Mouse (Mus musculus) heart, adult 11 months (tissue): ENCODE measurements around the gene Eef1e1.
"Not testable (repeated sequence)": the region's sequence is repeated elsewhere in the genome, so short reads cannot be mapped to it uniquely, and the experiment has no call there.

ENCODE experiments used
- DNase-seq: peaks from one replicate; pipeline ENCODE4 v3.0.0; 2022

Gene Eef1e1

GRCm38 (mm10) chr13:38658528-38659280, at the start of gene Eef1e1:
Gene Eef1e1 (minus strand): TSS chr13:38659058.
- peak; percentile 100 for DNase-seq

GRCm38 (mm10) chr13:38690845-38691244, 32.0 kb upstream of the Eef1e1 start:
- peak; percentile 22 for DNase-seq

GRCm38 (mm10) chr13:38690028-38690427, 31.2 kb upstream of the Eef1e1 start:
- DNase-seq = peak; percentile 61

- peak; percentile 78 for DNase-seq
Observed at GRCm38 (mm10) chr13:38688761-38689160, 29.9 kb upstream of the Eef1e1 start.

GRCm38 (mm10) chr13:38672336-38672735, 13.5 kb upstream of the Eef1e1 start:
- no peak for DNase-seq

GRCm38 (mm10) chr13:38671451-38671850, 12.6 kb upstream of the Eef1e1 start:
- not testable (repeated sequence) for DNase-seq

GRCm38 (mm10) chr13:38670051-38670450, 11.2 kb upstream of the Eef1e1 start:
- DNase-seq = no peak

- DNase-seq = peak; percentile 88
Observed at GRCm38 (mm10) chr13:38668514-38668913, 9.7 kb upstream of the Eef1e1 start.

- no peak for DNase-seq
Observed at GRCm38 (mm10) chr13:38664753-38665152, 5.9 kb upstream of the Eef1e1 start.

- DNase-seq = peak; percentile 90
Observed at GRCm38 (mm10) chr13:38659524-38660136, 772 bp upstream of the Eef1e1 start.

GRCm38 (mm10) chr13:38657865-38658264, 993 bp downstream of the Eef1e1 start:
- DNase-seq = no peak

- no peak for DNase-seq
Observed at GRCm38 (mm10) chr13:38650292-38650691, 8.6 kb downstream of the Eef1e1 start.

GRCm38 (mm10) chr13:38649069-38649468, 9.8 kb downstream of the Eef1e1 start:
- no peak for DNase-seq

GRCm38 (mm10) chr13:38641414-38641813, 17.4 kb downstream of the Eef1e1 start:
- DNase-seq = no peak

GRCm38 (mm10) chr13:38640961-38641360, 17.9 kb downstream of the Eef1e1 start:
- no peak for DNase-seq

- DNase-seq = no peak
Observed at GRCm38 (mm10) chr13:38638694-38639093, 20.2 kb downstream of the Eef1e1 start.

- DNase-seq = peak; percentile 99
Observed at GRCm38 (mm10) chr13:38634800-38635269, 24.0 kb downstream of the Eef1e1 start, which contains the start of gene Bloc1s5. Gene Bloc1s5 (minus strand): TSS chr13:38635109.

GRCm38 (mm10) chr13:38634256-38634799, 24.5 kb downstream of the Eef1e1 start:
- DNase-seq = no peak

GRCm38 (mm10) chr13:38633287-38634000, 25.4 kb downstream of the Eef1e1 start:
- DNase-seq = no peak

GRCm38 (mm10) chr13:38632556-38632955, 26.3 kb downstream of the Eef1e1 start:
- DNase-seq = no peak

- no peak for DNase-seq
Observed at GRCm38 (mm10) chr13:38626229-38626525, 32.7 kb downstream of the Eef1e1 start.

GRCm38 (mm10) chr13:38625492-38626228, 33.2 kb downstream of the Eef1e1 start:
- no peak for DNase-seq
